Mouse (Mus musculus) midbrain, embryonic 12.5 days (tissue): ENCODE results near the gene Vmn1r188. TPM values are rescaled to one million over a fixed set of nuclear protein-coding genes. Genes with fewer than 3 reads are reported as not detected.
"Not testable (repeated sequence)": the region's sequence is repeated elsewhere in the genome, so short reads cannot be mapped to it uniquely, and the experiment has no call there.

ENCODE experiments used
- ATAC-seq: fragments of 200-750 bp; cut with Nextera tagmentation; 2 replicates; pipeline ENCODE4 v1.8.0; 2017; ENCODE audit warnings: low read depth, moderate TSS enrichment, moderate library complexity; ENCODE audit not compliant: low FRiP score
- H3K27ac ChIP-seq: fragments of 300-500 bp; sonication (generic); replicated peaks from 2 replicates; pipeline ENCODE4 v1.5.1; 2016; ENCODE audit warnings: mild to moderate bottlenecking
- H3K27me3 ChIP-seq: fragments of 300-500 bp; sonication (generic); 2 replicates; pipeline ENCODE4 v1.6.1; 2016; ENCODE audit warnings: mild to moderate bottlenecking
- H3K36me3 ChIP-seq: fragments of 300-500 bp; sonication (generic); 2 replicates; pipeline ENCODE4 v1.6.1; 2016
- H3K4me1 ChIP-seq: fragments of 300-500 bp; sonication (generic); 2 replicates; pipeline ENCODE4 v1.6.1; 2016
- H3K4me2 ChIP-seq: fragments of 300-500 bp; sonication (generic); replicated peaks from 2 replicates; pipeline ENCODE4 v1.6.1; 2016; ENCODE audit warnings: mild to moderate bottlenecking, moderate library complexity
- H3K4me3 ChIP-seq: fragments of 300-500 bp; sonication (generic); 2 replicates; pipeline ENCODE4 v1.5.1; 2016; ENCODE audit warnings: mild to moderate bottlenecking
- H3K9ac ChIP-seq: fragments of 300-500 bp; sonication (generic); replicated peaks from 2 replicates; pipeline ENCODE4 v1.6.1; 2016; ENCODE audit warnings: mild to moderate bottlenecking, moderate library complexity
- H3K9me3 ChIP-seq: fragments of 300-500 bp; sonication (generic); 2 replicates; pipeline ENCODE4 v1.6.1; 2016; ENCODE audit warnings: mild to moderate bottlenecking
- WGBS: fragments of 180-500 bp; shearing (Covaris S2); methylation state at CpG from one replicate; pipeline ENCODE4 v1.1.7; 2016; 5-methylcytosine and 5-hydroxymethylcytosine counted together
- polyA plus RNA-seq: library from polyadenylated mRNA; unstranded; fragments of >200 nt; fragmentation: Nextera tagmentation; extraction: Ambion mirVana; gene quantifications from 2 replicates; pipeline ENCODE4 v1.2.1, GENCODE M21; 2016

Vmn1r188 gene
- polyA plus RNA-seq, 1 experiment from 2014 or later, result not detected

GRCm38 (mm10) chr13:22041651-22042567 lies 42.3 kb upstream of the Vmn1r188 start:
- peak overlapping the region; percentile 65 for H3K4me2 ChIP-seq
- peak overlapping the region; percentile 41 for H3K4me3 ChIP-seq
- no peaks in the 10 kb centered on the region for H3K9me3 ChIP-seq
- no peak for ATAC-seq
- H3K4me1 ChIP-seq, result peaks cover 21% of the 10 kb centered on the region
- H3K9ac ChIP-seq, result peak overlapping the region; percentile 61
- no peaks in the 10 kb centered on the region for H3K36me3 ChIP-seq
- H3K27ac ChIP-seq, result peak overlapping the region; percentile 93
- H3K27me3 ChIP-seq, result no peaks in the 10 kb centered on the region
- WGBS, result 1% methylated on average over 13 of the region's 13 CpGs

GRCm38 (mm10) chr13:22042568-22043502 lies 41.4 kb upstream of the Vmn1r188 start, which contains the start of the genes Hist1h2ag and Hist1h2bj:
TSS of gene Hist1h2ag (minus strand) at chr13:22042944.
TSS of gene Hist1h2bj (plus strand) at chr13:22043214.
- Histone ChIP-seq H3K4me2 (peak within 1 kb of the TSS; percentile 65), H3K4me1 (peaks cover 21% of the 10 kb centered on the region), H3K9ac (peak within 1 kb of the TSS; percentile 61), H3K4me3 (peak within 1 kb of the TSS; percentile 41), H3K27ac (peak within 1 kb of the TSS; percentile 93)
- WGBS, result under 1% methylated on average over 35 of the region's 80 CpGs
- not testable (repeated sequence) for H3K27me3 ChIP-seq, H3K9me3 ChIP-seq, H3K36me3 ChIP-seq
- ATAC-seq, result peak; percentile 92

GRCm38 (mm10) chr13:22043503-22044431 lies 40.5 kb upstream of the Vmn1r188 start:
- 1% methylated on average over 11 of the region's 14 CpGs for WGBS

GRCm38 (mm10) chr13:22044432-22045155 lies 39.6 kb upstream of the Vmn1r188 start:
- H3K4me2 ChIP-seq, result peak overlapping the region; percentile 60
- peak overlapping the region; percentile 40; the same call in 1 of the 2 replicates for H3K4me3 ChIP-seq
- H3K4me1 ChIP-seq, result peaks cover 21% of the 10 kb centered on the region
- 86% methylated on average over 6 of the region's 6 CpGs for WGBS
- no peak overlapping the region for H3K9ac ChIP-seq
- no peak for ATAC-seq
- H3K9me3 ChIP-seq, result no peaks in the 10 kb centered on the region
- H3K36me3 ChIP-seq, result no peaks in the 10 kb centered on the region
- no peak overlapping the region for H3K27ac ChIP-seq
- H3K27me3 ChIP-seq, result no peaks in the 10 kb centered on the region

More at GRCm38 (mm10) chr13:22043503-22044431, 40.5 kb upstream of the Vmn1r188 start:
- peak overlapping the region; percentile 40 for H3K4me3 ChIP-seq
- peak overlapping the region; percentile 54; the same call in 1 of the 2 replicates for H3K9ac ChIP-seq
- H3K27me3 ChIP-seq, result no peaks in the 10 kb centered on the region
- no peaks in the 10 kb centered on the region for H3K36me3 ChIP-seq
- ATAC-seq, result peak; percentile 21; the same call in 1 of the 2 replicates
- peak overlapping the region; percentile 60 for H3K4me2 ChIP-seq
- H3K9me3 ChIP-seq, result no peaks in the 10 kb centered on the region
- peak overlapping the region; percentile 78 for H3K27ac ChIP-seq
- H3K4me1 ChIP-seq, result peaks cover 21% of the 10 kb centered on the region

GRCm38 (mm10) chr13:22045311-22045710 lies 38.9 kb upstream of the Vmn1r188 start:
- 69% methylated on average over 2 of the region's 2 CpGs for WGBS
- Histone ChIP-seq H3K27ac (no peak overlapping the region), H3K4me1 (peaks cover 16% of the 10 kb centered on the region), H3K4me3 (no peak overlapping the region), H3K27me3 (no peaks in the 10 kb centered on the region), H3K4me2 (no peak overlapping the region), H3K9ac (no peak overlapping the region), H3K9me3 (no peaks in the 10 kb centered on the region), H3K36me3 (no peaks in the 10 kb centered on the region)
- no peak for ATAC-seq

GRCm38 (mm10) chr13:22049041-22049440 lies 35.2 kb upstream of the Vmn1r188 start:
- WGBS, result 76% methylated on average over 2 of the region's 2 CpGs
- Histone ChIP-seq H3K9me3 (no peaks in the 10 kb centered on the region), H3K4me1 (0 out of 2 replicates have a peak, but pooled peaks cover 6% of the 10 kb centered on the region), H3K4me3 (no peak overlapping the region), H3K4me2 (no peak overlapping the region), H3K27me3 (no peaks in the 10 kb centered on the region), H3K9ac (no peak overlapping the region), H3K27ac (no peak overlapping the region), H3K36me3 (no peaks in the 10 kb centered on the region)
- no peak for ATAC-seq

GRCm38 (mm10) chr13:22049737-22050440 lies 34.4 kb upstream of the Vmn1r188 start:
- H3K9ac ChIP-seq, result peak overlapping the region; percentile 32; the same call in 1 of the 2 replicates
- under 1% methylated on average over 14 of the region's 14 CpGs for WGBS

GRCm38 (mm10) chr13:22050591-22051522 lies 33.4 kb upstream of the Vmn1r188 start:
- Histone ChIP-seq H3K36me3 (no peaks in the 10 kb centered on the region), H3K27me3 (no peaks in the 10 kb centered on the region), H3K27ac (peak overlapping the region; percentile 82), H3K9me3 (no peaks in the 10 kb centered on the region), H3K9ac (peak overlapping the region; percentile 59; the same call in 1 of the 2 replicates), H3K4me3 (peak overlapping the region; percentile 50), H3K4me1 (0 out of 2 replicates have a peak, but pooled peaks cover 4% of the 10 kb centered on the region), H3K4me2 (peak overlapping the region; percentile 59)
- peak; percentile 94 for ATAC-seq
- WGBS, result under 1% methylated on average over 52 of the region's 52 CpGs

More at GRCm38 (mm10) chr13:22049737-22050440, 34.4 kb upstream of the Vmn1r188 start:
- Histone ChIP-seq H3K4me2 (peak overlapping the region; percentile 59), H3K4me1 (0 out of 2 replicates have a peak, but pooled peaks cover 4% of the 10 kb centered on the region), H3K4me3 (peak overlapping the region; percentile 50), H3K36me3 (no peaks in the 10 kb centered on the region), H3K9me3 (no peaks in the 10 kb centered on the region), H3K27ac (peak overlapping the region; percentile 82), H3K27me3 (no peaks in the 10 kb centered on the region)
- peak; percentile 51 for ATAC-seq

GRCm38 (mm10) chr13:22051523-22051859 lies 32.7 kb upstream of the Vmn1r188 start:
- 19% methylated on average over 5 of the region's 5 CpGs for WGBS
- Histone ChIP-seq H3K4me1 (0 out of 2 replicates have a peak, but pooled peaks cover 4% of the 10 kb centered on the region), H3K36me3 (no peaks in the 10 kb centered on the region), H3K9me3 (no peaks in the 10 kb centered on the region), H3K4me3 (peak overlapping the region; percentile 50), H3K27me3 (no peaks in the 10 kb centered on the region), H3K4me2 (peak overlapping the region; percentile 59), H3K27ac (peak overlapping the region; percentile 82), H3K9ac (peak overlapping the region; percentile 59; the same call in 1 of the 2 replicates)
- peak; percentile 24; the same call in 1 of the 2 replicates for ATAC-seq
